Mouse (Mus musculus) cerebellum, adult 9-10 months (tissue): ENCODE measurements at regions not wholly inside any gene's neighbourhood (a gene's known extent, or its start where the extent isn't known, plus 50 kb on each side); places are given as distances from the start of the nearest gene placed in this dataset.
A peak's percentile ranks its signal among the peaks of the same experiment; 100 is the strongest.

Experiments used
- DNase-seq: peaks from one replicate; pipeline ENCODE4 v3.0.0; 2022

DNA sequence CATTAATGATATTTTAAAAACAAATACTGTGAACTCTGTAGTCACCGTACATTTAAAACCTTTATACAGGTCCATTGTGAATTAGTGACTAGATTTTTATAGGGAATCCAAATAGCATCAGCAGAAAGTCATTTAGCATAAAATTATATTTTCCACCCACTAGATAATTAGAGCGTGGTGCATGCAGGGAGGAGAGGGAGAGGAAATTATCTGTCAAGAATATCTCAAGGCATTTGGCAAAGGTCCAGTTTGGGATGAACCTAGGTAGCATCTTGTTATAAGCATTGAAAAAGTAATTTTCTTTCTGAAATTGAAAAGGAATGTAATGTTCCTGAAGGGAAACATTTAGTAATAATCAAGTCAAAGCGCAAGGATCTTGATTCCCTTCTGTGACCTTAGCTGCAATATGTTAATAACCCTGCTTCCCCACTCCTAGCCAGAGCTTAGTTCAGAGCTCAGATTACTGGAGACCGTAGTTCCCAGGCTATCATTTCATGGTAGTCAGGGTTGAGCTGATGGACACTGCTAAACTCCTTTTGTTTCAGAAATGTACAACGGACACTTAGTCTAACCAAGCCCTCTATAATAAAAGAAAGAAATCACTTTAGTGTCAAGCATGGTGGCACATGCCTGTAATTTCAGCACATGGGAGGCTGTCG lies 200.8 kb upstream of the Slc39a10 start:
- DNase-seq = no peak

DNA sequence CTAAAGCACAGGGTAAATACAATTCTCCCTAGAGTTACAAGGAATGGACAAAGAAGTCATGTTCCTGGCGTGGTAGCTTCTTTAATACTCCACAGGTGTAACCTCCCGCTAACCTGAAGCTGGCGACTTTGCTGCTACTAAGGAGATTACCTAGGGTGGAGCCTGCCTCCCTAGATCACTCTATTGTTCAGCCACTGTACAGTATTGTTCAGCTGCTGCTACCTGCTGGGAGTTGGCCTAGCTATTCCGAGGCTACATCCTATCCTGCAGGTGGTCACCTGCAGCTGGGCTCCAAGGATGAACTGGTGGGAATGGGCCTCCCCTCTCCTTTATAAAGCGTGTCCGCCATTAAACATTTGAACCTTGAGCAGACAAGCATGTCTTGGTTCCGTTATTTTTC lies 183.8 kb upstream of the Slc39a10 start:
- no peak for DNase-seq

DNA sequence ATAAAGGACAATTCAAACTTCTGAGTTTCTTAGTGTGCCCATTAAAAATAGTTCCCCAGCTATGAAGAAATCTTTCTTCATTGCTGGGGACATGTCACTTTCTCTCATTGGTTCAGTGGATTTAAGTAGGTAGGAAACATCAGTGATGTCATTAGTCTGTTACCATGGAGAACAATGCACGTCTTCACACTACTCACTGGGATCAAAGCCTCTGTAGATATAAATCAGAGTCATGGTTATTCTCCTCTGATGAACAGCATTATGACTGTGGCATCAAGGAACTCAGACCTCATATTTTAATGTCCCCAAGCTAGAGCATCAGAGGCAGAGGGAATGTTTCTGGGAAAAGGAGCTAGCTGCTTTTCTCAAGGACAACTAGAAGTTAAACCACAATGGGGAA lies 165.5 kb upstream of the Slc39a10 start:
- DNase-seq = no peak

DNA sequence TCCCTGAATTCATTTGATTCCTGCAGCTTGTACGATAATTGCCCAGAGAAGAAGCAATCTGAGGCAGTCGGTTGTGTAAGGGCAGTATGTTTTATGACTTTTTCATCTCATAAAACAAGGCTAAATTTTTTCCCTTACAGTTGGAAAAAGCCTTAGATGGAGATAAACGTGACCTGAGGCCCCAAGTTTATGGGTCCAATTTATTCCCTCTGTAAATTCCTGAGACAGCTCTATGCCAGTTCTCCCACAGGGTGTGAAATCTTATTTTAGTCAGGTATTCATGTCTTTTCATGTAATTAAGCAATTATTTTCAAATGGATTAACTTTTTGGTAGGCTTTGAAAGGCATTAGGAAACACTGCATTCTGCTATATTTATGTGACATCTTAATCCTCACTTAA lies 164.7 kb upstream of the Slc39a10 start:
- DNase-seq = no peak

DNA sequence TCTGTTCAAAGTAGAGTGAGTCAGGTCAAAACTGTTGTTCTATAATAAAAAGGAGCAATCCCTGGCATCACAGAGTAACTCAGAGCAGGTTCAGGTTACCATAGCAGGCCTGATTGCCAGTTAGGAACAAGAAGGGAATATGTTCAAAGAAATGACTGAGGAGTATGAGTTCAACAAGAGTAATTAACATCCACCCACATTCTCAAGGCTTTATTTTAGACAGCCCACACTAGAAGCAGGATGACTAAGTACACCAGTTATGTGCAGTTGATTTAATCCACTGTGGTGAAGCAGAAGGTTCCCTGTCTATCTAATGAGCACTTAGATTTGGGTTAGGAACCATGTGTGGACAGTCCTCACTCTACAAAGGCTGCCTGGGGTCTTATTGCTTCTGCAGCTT lies 158.5 kb upstream of the Slc39a10 start:
- DNase-seq = no peak

DNA sequence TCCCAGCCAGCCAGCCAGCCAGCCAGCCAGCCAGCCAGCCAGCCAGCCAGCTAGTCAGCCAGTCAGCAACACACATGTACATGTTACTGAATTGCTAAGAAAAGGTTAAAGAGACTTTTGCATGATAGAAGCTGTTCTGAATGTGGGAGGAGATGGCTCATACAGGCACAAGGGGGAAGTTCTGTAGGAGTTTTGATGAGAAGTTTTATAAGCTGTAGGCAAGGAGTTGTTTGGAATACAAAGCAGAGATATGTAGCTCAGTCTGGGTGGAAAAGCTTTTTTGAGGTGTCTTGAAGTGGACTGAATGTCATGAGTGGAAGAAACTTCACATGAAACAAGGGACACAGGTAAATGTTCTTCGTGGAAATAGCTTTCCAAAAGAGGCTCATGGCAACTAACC lies 157.8 kb upstream of the Slc39a10 start:
- DNase-seq = no peak

DNA sequence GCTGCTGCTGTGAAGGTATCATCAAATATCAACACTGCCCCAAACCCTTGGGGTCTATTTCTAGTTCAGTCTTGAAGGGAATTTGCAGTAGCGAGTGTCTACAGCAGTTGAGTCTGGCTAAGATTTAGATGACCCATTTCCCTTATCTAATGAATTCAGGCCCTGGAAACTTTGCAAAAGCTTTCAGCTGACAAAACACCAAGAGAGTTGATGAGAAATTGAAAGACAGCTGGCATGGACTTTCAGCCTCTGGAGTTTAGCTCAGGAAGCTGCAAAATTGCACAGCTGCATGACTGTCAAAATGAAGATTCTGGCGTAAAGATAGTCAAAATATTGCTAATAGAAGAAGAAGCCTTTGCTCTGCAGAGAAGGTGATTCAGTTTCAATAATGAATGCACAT lies 144.9 kb upstream of the Slc39a10 start:
- DNase-seq = peak; percentile 1

DNA sequence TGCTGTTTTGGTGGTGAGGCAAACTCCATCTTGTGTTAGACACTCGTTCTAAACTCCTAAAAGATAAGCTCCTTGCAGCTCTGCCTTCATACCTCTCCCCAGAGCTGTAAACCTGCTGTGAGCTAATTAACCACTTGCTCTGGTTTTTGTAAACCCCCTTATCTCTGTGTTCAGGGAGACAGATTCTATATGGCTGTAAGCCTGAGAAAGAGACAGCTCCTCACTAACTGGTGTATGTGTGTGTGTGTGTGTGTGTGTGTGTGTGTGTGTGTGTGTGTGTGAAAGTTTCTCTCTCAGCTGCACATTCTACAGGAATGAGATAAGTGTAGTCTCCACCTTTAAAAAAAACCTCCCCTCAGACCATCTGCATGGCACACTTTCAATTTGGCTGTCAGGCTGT lies 126.7 kb upstream of the Slc39a10 start:
- DNase-seq = no peak

DNA sequence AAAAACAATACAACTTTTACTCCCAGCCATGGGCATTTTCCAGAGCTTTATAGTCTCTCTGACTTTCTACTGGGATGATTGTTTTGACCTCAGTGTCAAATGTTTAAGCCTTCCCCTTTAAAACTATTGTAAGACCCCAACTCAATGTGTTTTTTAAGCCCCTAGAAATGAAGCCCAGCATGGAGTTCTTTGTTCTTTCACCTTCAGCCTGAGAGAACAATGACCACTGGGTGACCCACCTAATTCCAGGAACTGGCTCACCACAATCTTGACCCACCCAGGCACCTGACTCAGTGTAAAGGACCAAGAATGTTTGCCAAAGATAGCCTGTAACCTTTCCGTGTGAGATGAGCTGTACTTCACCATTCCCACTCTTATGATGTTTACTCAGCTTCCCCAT lies 121.9 kb upstream of the Slc39a10 start:
- DNase-seq = no peak

DNA sequence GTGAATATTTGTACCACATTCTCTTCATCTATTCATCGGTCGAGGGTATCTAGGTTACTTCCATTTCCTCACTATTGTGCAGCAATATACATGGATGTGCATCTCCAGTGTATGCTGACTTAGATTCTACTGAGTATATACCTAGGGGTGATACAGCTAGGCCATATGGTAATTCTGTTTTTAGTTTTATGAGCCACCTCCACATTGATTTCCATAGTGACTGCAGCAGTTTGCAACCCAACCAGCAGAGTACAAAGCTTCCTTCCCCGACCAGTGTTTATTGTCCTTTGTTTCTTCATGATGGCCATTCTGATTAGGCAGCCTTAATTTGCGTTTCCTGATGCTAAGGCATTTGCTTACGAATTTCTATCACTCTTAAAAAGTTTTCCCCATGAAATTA lies 111.1 kb upstream of the Slc39a10 start:
- no peak for DNase-seq

DNA sequence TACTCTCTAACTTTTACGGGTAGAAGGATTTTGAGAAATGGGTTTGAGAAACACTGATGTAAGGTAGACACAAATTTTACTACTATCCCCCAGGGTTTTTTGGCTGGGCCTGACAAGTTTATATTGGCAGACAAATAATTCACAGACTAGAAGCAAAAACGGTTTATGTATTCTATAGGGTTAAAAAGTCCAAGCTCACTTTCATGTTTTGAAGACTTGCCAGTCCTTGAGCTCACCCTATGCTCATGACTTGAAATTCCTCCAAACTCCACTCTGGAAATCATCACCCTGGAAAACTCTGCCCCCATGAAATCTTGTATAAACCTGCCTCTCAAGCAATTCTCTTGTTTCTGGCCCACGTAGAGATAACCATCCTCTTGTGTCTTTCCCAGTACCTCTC lies 106.7 kb upstream of the Slc39a10 start:
- DNase-seq = no peak

DNA sequence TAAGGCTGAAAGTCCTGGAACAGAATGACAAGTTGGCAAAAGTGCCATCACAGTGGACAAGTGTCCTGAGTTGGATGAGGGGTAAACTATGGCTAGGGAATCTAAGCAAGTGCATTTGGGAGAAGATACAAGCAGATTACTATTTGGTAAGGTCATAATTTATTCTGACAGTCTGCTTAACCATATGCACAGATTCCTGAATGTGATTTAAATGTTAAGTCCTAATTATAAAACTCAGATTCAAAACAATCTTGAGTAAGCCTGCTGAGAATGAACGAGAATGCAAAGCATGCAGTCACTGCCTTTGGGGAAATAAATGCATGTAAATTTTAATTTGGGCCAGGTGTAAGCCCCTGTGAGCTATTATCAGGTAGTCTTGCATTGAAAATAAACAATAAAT lies 93.3 kb upstream of the Slc39a10 start:
- no peak for DNase-seq

DNA sequence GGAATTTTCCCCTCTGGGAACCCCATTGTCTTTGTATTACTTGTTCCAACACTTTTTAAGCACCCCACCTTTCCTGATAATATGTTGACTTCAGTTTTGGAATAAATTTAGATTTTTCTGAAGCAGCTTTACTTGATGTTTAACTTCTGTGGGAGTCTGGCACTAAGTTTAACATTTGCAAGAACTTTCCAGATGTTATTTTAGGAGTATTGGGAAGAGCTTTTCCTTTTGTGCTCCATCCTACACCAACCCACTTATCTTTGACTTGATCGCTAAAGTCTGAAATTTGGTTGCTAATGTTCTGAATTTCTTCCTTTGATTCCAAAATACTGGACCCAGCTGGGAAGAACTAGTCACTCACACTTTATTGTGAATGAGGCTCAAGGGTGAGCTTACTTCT lies 90.4 kb upstream of the Slc39a10 start:
- no peak for DNase-seq

DNA sequence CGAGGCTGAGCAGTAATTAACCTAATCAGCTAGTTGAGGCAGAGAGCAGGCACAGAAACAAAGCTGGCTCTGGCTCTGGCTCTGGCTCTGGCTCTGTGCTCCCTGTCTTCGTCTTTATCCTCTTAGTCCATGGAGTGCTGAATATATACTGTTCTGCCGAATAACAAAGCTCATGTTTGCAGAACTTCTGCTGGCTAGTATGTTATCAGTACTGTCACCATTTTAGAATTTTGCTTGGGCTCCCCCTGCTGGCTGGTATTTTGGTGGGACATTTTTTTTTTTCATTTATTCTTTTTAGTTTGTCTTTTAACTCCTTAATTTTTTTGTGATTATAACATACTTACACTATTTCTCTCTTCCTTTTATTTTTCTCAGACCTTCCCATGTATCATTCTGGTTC lies 77.8 kb upstream of the Slc39a10 start:
- no peak for DNase-seq

DNA sequence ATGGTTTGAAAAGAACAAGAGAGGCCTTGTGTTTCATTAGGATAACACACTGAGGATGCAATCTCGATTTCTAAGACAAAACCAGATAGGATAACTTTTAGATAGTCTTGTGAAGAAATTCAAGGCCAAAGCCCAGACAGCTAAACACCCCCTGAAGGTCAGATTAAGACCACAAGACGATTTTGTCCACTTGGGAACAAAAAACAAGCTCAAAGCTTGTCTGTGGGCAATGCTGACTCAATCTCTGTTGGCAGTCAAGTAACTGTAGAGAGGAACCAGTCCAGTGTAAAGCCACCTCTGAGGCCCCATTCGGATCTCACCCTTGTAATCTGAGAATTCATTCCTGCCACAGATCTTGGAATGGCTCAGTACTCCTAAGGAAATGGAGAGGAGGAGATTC lies 75.7 kb upstream of the Slc39a10 start:
- no peak for DNase-seq

DNA sequence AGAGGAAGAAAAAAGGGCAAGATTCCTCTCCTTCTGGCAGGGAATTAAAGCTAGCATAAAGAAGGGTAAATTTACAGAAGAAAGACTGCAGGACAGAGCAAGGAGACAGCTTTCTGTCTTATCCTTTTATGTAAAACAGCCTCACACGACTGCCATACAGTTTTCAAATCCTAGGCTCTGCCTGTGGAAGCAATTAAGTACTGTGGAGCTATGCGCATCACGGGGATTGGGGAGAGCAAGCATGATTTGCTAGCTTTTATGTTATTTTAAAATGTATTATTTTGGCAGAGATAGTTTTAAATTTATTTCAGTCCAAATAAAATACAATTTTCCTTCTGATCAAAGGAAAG lies 74.2 kb upstream of the Slc39a10 start:
- DNase-seq = no peak

DNA sequence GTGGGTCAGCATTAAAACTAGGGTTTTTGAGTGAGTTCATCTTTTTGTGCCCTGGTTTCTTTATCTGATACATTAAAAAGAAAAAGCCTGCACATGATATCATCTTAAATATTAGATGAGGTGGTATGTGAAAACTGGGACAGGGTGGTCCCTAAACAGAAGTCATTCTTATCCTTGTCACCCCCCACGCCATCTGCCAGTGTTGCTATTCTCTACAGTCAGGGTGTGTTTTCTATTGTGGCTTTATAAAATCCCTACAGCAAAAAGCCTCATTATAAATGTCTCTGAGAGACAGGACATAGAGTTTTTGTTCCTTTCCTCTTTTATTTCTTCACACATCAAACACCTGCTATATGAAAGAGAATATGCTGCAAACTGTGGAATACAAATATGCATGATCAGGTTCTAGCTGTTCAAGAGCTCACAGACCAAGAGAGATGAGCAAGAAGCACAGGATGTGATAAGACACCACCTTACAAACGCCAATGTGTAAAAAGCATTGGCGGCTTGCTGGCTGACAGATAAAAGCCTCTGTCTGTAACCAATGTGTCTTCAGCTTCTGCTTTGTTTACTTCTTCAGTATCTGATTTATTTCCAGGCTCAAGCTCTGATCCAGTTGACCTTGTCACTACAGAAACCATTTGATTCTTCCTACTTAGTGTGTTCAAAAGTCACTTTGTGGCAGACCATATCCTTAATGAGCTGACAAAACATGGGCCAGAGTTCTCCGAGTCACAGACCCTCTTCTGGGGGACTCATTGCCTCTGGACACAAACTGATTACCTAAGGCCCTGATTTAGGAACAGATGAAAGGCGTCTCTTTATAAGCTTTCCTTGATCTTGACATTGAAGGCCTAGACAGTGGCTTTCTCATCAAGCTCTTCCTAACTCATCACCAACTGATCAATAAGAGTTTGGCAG lies 73.6 kb upstream of the Slc39a10 start:
- no peak for DNase-seq

DNA sequence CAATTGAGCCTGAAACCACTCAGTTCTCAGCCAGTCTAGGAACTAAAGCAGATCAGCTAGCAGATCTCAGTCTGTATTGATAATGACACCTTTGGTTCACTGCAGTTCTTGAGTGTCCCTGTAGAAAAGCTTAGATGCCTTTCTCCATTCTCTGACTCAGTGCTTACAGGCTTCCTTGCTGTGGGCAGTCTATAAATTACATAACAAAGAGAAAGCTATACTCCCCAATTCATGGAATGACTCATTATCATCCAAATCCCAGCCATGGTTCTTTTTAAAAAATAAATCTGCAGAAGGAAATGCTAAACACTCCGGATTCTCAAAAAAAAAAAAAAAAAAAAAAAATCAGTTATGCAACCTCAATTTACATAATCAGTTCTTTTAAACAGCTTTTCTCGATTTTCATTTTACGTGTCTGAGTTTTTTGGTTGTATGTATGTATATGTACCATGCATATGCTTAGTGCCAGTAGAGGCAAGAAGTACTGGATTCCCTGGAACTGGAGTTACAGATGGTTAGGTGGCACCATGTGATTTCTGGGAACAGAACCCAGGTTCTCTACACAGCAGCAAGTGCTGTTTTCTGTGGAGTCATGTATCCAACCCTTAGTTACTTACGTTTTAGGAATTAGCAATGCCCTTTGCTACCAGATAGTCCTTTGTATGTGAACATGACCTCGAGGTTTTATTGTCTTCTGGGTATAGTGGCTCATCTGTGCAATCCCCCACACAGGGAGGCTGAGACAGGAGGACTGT lies 71.5 kb upstream of the Slc39a10 start:
- no peak for DNase-seq
